In the genomic region with DNA sequence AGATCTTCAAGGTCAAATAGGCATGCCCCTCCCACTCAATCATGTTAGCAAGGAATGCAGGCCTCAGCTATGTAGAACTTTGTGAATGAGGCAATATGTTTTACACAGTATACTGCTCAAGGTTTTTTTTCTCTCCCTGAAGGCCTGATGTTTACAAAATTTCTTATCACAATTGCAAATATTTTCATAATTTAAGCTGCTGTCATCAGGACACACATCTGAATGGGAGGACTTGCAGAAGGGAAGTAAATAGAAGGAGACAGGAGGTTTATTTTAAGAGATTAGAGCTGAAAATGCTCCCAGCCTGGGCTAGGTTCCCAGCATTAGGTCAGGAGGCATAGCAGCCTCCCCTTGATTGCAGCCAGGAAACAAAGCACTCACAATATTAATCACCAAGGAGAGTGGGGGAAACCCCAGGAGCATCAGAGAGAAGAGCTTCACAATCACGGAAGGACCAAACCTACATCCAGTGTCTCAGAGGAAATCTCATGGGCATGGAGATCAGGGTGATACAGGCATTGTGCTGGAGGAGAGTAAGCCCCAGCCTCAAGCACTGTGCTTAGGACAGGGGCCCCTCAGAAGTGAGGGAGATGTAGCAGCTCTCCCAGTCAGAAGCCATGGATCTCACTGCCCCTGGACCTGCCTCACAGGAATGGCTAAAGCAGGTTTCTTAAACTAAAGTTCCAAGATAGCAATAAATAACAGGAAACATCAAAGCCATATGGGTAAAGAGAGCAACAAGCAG, we compare ENCODE assay signal across 12 mouse cellular contexts. TPM values are rescaled to one million over a fixed set of nuclear protein-coding genes. Genes with fewer than 3 reads are reported as not detected.
DNase-seq lines count a peak whose midpoint lies in the region; ATAC-seq and TF ChIP-seq lines count a peak whose summit lies in the region.
"Had no signal": no experiment of that assay in that cellular context is flagged by ENCODE, and none has a peak within 500 bp of the region (broad histone marks: within the 10 kb centered on the region; RNA-seq: fewer than 3 reads in every experiment).

No protein-coding gene starts in this region.

- DNase-seq in adrenal gland, postnatal 10 days: peak; percentile 10
- DNase-seq in adrenal gland, adult 8-10 months: no peak
- DNase-seq in CH12.LX (ENCODE audit: extremely low read depth): peak; percentile 49
- DNase-seq in lung, postnatal 25 days (ENCODE audit: low spot score): peak; percentile 52
- no peak for DNase-seq in left cerebral cortex, adult 9 months (ENCODE audit: low spot score in 2 of 2)
- no peak for DNase-seq in cerebellum, postnatal 4 days (ENCODE audit: low spot score in 2 of 2)

- H3K4me3 ChIP-seq in CH12.LX (replicated peaks in 1 of 3; ENCODE audit: low read depth in 2 of 3, low read length in 2 of 3, poor library complexity in 1 of 3): no peak overlapping the region
- no peak overlapping the region for H3K4me3 ChIP-seq in heart, embryonic 13.5 days
- H3K4me3 ChIP-seq: limb, embryonic 13.5 days; neural tube, embryonic 12.5 days had no signal

- TF ChIP-seq RAD21 in CH12.LX (IDR thresholded peaks at IDR 0.05; ENCODE audit: low read depth, low read length): no peak

- 37% methylated on average over 1 of the region's 1 CpGs for WGBS in heart, embryonic 13.5 days

- peak; percentile 55 for TF ChIP-seq EP300 in CH12.LX (IDR thresholded peaks at IDR 0.05; ENCODE audit: low read length)

- TF ChIP-seq CTCF in CH12.LX (conservative IDR thresholded peaks at IDR 0.05 in 1 of 2, IDR thresholded peaks at IDR 0.05 in 1 of 2; ENCODE audit: low read depth in 2 of 2, low read length in 2 of 2): no peak

- H3K27ac ChIP-seq in CH12.LX (ENCODE audit: insufficient read depth, low read depth): no peak overlapping the region
- H3K27ac ChIP-seq in heart, embryonic 13.5 days (replicated peaks): 0 out of 2 replicates have a peak overlapping the region, but pooled peaks have one; percentile 6
- H3K27ac ChIP-seq: limb, embryonic 13.5 days; neural tube, embryonic 12.5 days had no signal

- ATAC-seq in heart, embryonic 13.5 days (ENCODE audit: extremely low read depth, insufficient number of reproducible peaks, low FRiP score, low TSS enrichment): no peak
- no peak for ATAC-seq in erythroid progenitor cell, adult 5-6 weeks (replicated peaks; ENCODE audit: low FRiP score, poor library complexity, severe bottlenecking)
- ATAC-seq: intestine, embryonic 16.5 days had no signal

- no peaks in the 10 kb centered on the region for H3K36me3 ChIP-seq in CH12.LX (replicated peaks in 1 of 2; ENCODE audit: control insufficient read depth in 1 of 2, insufficient read depth in 1 of 2, low read length in 1 of 2)
- H3K36me3 ChIP-seq in heart, embryonic 13.5 days: no peaks in the 10 kb centered on the region
- H3K36me3 ChIP-seq: limb, embryonic 13.5 days; neural tube, embryonic 12.5 days had no signal

- in situ Hi-C loops in CH12.LX (cut with MboI; ENCODE audit: low pct_ligation_motif_present, low pct_unique_long_range_greater_than_20kb, low sequenced_read_pairs): no loop called here

- no peak for TF ChIP-seq POLR2A in CH12.LX (IDR thresholded peaks at IDR 0.05; ENCODE audit: low read depth, low read length)

- H3K9ac ChIP-seq in CH12.LX (ENCODE audit: insufficient read depth, low read depth): no peak overlapping the region
- H3K9ac ChIP-seq in heart, embryonic 13.5 days: no peak overlapping the region
- H3K9ac ChIP-seq: limb, embryonic 13.5 days; neural tube, embryonic 12.5 days had no signal

- dilution Hi-C loops in CH12.LX (cut with MboI; ENCODE audit: extremely low pct_ligation_motif_present, extremely low pct_unique_long_range_greater_than_20kb, low sequenced_read_pairs): no loop called here

- peaks cover 0 to 22% of the 10 kb centered on the region in 2 experiments; a peak in 2 of 4 replicates for H3K4me1 ChIP-seq in CH12.LX (ENCODE audit: control insufficient read depth in 1 of 2, insufficient read depth in 2 of 2)
- peaks cover 17% of the 10 kb centered on the region for H3K4me1 ChIP-seq in heart, embryonic 13.5 days
- H3K4me1 ChIP-seq: neural tube, embryonic 12.5 days had no signal

- no peaks in the 10 kb centered on the region for H3K79me2 ChIP-seq in CH12.LX (replicated peaks; ENCODE audit: control insufficient read depth, extremely low read depth, insufficient read depth, poor library complexity, severe bottlenecking)

- no peaks in the 10 kb centered on the region for H3K27me3 ChIP-seq in CH12.LX (replicated peaks)
- H3K27me3 ChIP-seq in heart, embryonic 13.5 days (replicated peaks): no peaks in the 10 kb centered on the region
- H3K27me3 ChIP-seq: limb, embryonic 13.5 days; neural tube, embryonic 12.5 days had no signal

- no peaks in the 10 kb centered on the region for H3K9me3 ChIP-seq in CH12.LX (replicated peaks; ENCODE audit: low read length)
- H3K9me3 ChIP-seq in heart, embryonic 13.5 days: no peaks in the 10 kb centered on the region
- H3K9me3 ChIP-seq: limb, embryonic 13.5 days; neural tube, embryonic 12.5 days had no signal

- no peak overlapping the region for H3K4me2 ChIP-seq in CH12.LX (ENCODE audit: insufficient read depth, low read depth, poor library complexity, severe bottlenecking)
- H3K4me2 ChIP-seq in heart, embryonic 13.5 days: no peak overlapping the region
- H3K4me2 ChIP-seq: limb, embryonic 13.5 days; neural tube, embryonic 12.5 days had no signal

TF ChIP-seq in CH12.LX, 34 proteins besides CTCF, POLR2A, EP300 and RAD21:
- no peak for TF ChIP-seq BHLHE40 (IDR thresholded peaks at IDR 0.05; ENCODE audit: low read depth, low read length)
- no peak for TF ChIP-seq TCF12 (IDR thresholded peaks at IDR 0.05; ENCODE audit: low read depth, low read length)
- no peak for TF ChIP-seq TBP (conservative IDR thresholded peaks at IDR 0.05; ENCODE audit: low read depth, low read length)
- TF ChIP-seq IRF4 (IDR thresholded peaks at IDR 0.05; ENCODE audit: low read depth, low read length): peak; percentile 49; the same call in 1 of the 2 replicates
- no peak for TF ChIP-seq PAX5 (IDR thresholded peaks at IDR 0.05; ENCODE audit: low read length)
TF ChIP-seq in CH12.LX: peak in this region for 1.

RNA-seq across cellular contexts. Expression of a gene that starts 25.6 kb away (rescaled TPM):
- 100 to 1,000 TPM; 450 to 494 TPM for total RNA-seq in adrenal gland, postnatal 10 days (2021)
- total RNA-seq in adrenal gland, adult 8-10 months (2022): 100 to 1,000 TPM in 3 of 4 experiments, 10 to 100 TPM in 1; 62.1 to 230 (median 170) TPM
- total RNA-seq in CH12.LX (2012; rRNA removed): not detected in 2 replicates
- not detected in 2 replicates for total RNA-seq in CH12.LX (2014; rRNA removed)
- not detected in 2 replicates for polyA plus RNA-seq in CH12.LX (2012; ENCODE audit: insufficient read length, low read depth)
- 0.78 and 1.6 TPM in 2 replicates for polyA plus RNA-seq in heart, embryonic 13.5 days (2015; fragmentation: Nextera tagmentation; extraction: Ambion mirVana)
- not detected in 2 replicates for total RNA-seq in erythroid progenitor cell, adult 5-6 weeks (2015; ENCODE audit: low replicate concordance)
- total RNA-seq in erythroid progenitor cell, adult 5-6 weeks (2017; ENCODE audit: low replicate concordance): 2.1 TPM in 1 of 2 replicates, not detected in the other
- polyA plus RNA-seq: neural tube, embryonic 12.5 days had no signal

RNA-seq across cellular contexts. Expression of a gene that starts 40.9 kb away (rescaled TPM):
- 100 to 1,000 TPM; 103 to 217 TPM for total RNA-seq in adrenal gland, postnatal 10 days (2021)
- total RNA-seq in adrenal gland, adult 8-10 months (2022): 1 to 10 TPM in 1 of 4 experiments, under 1 TPM in 2, not detected in 1; 0.24 to 2.0 (median 0.73) TPM
- total RNA-seq in CH12.LX (2012; rRNA removed) (not detected in 2 replicates), CH12.LX (2014; rRNA removed) (not detected in 2 replicates)
- not detected in 2 replicates for polyA plus RNA-seq in CH12.LX (2012; ENCODE audit: insufficient read length, low read depth)
- polyA plus RNA-seq in heart, embryonic 13.5 days (2015; fragmentation: Nextera tagmentation; extraction: Ambion mirVana): not detected in 2 replicates
- total RNA-seq in erythroid progenitor cell, adult 5-6 weeks (2015; ENCODE audit: low replicate concordance): 2.5 TPM in 1 of 2 replicates, not detected in the other
- total RNA-seq in erythroid progenitor cell, adult 5-6 weeks (2017; ENCODE audit: low replicate concordance): not detected in 2 replicates
- polyA plus RNA-seq: embryonic facial prominence, embryonic 11.5 days; limb, embryonic 13.5 days; neural tube, embryonic 12.5 days had no signal

RNA-seq across cellular contexts. Expression of a gene that starts 57.4 kb away (rescaled TPM):
- 1 to 10 TPM; 2.0 to 4.0 TPM for total RNA-seq in adrenal gland, postnatal 10 days (2021)
- total RNA-seq in adrenal gland, adult 8-10 months (2022): not detected
- total RNA-seq in CH12.LX (2012; rRNA removed): not detected in 2 replicates
- total RNA-seq in CH12.LX (2014; rRNA removed): not detected in 2 replicates
- not detected in 2 replicates for polyA plus RNA-seq in CH12.LX (2012; ENCODE audit: insufficient read length, low read depth)
- polyA plus RNA-seq in heart, embryonic 13.5 days (2015; fragmentation: Nextera tagmentation; extraction: Ambion mirVana): 0.24 TPM in 1 of 2 replicates, not detected in the other
- not detected in 2 replicates for total RNA-seq in erythroid progenitor cell, adult 5-6 weeks (2015; ENCODE audit: low replicate concordance)
- total RNA-seq in erythroid progenitor cell, adult 5-6 weeks (2017; ENCODE audit: low replicate concordance): not detected in 2 replicates
- polyA plus RNA-seq: embryonic facial prominence, embryonic 11.5 days; limb, embryonic 13.5 days; neural tube, embryonic 12.5 days had no signal

Comparison
In these comparisons a context has a peak if more than half of its experiments do, and no peak if none do; other contexts are left out.
1. DNase-seq: peak in adrenal gland, postnatal 10 days (single experiment), CH12.LX (single experiment) and lung, postnatal 25 days (single experiment); none in adrenal gland, adult 8-10 months (single experiment), left cerebral cortex, adult 9 months (0 of 2) and cerebellum, postnatal 4 days (0 of 2).
2. RNA of a gene that starts 40.9 kb away (total RNA-seq): 103 to 217 TPM in adrenal gland, postnatal 10 days; 2.5 TPM in erythroid progenitor cell, adult 5-6 weeks, 0.24 to 2.0 TPM in adrenal gland, adult 8-10 months and not detected in CH12.LX; every median in the first group is over 10 times any median in the second.
3. RNA of a gene that starts 25.6 kb away (total RNA-seq): 450 to 494 TPM in adrenal gland, postnatal 10 days and 62.1 to 230 TPM in adrenal gland, adult 8-10 months; not detected in CH12.LX and 2.1 TPM in erythroid progenitor cell, adult 5-6 weeks; every median in the first group is over 10 times any median in the second.